Mouse (Mus musculus) neural tube, embryonic 12.5 days (tissue): ENCODE measurements around the gene Slc4a1. TPM values are rescaled to one million over a fixed set of nuclear protein-coding genes. Genes with fewer than 3 reads are reported as not detected.

Experiments used
- microRNA-seq: library from miRNA; unstranded; fragments of <30 nt; microRNA quantifications from one replicate; pipeline ENCODE4, GENCODE M21; 2017
- polyA plus RNA-seq: library from polyadenylated mRNA; unstranded; fragments of >200 nt; fragmentation: Nextera tagmentation; extraction: Ambion mirVana; gene quantifications from 2 replicates; pipeline ENCODE4 v1.2.1, GENCODE M21; 2016

Slc4a1 gene
- polyA plus RNA-seq, 1 experiment from 2014 or later: 23.6 TPM

Small RNA genes lying within 50 kb of the gene (microRNA-seq; reads per million reads assigned to microRNA genes)
- not detected for gene Mir6930

Other genes starting within 250 kb of the Slc4a1 start
- gene Nags, start 220.7 kb downstream of the Slc4a1 start, polyA plus RNA-seq: not detected in 2 replicates
- 35.3 and 37.3 TPM in 2 replicates for gene Tmem101, start 209.8 kb downstream of the Slc4a1 start, polyA plus RNA-seq
- gene Lsm12, start 180.9 kb downstream of the Slc4a1 start, polyA plus RNA-seq: 87.0 and 112 TPM in 2 replicates
- gene G6pc3, start 176.6 kb downstream of the Slc4a1 start, polyA plus RNA-seq: 29.6 and 30.8 TPM in 2 replicates
- gene Hdac5, start 136.0 kb downstream of the Slc4a1 start, polyA plus RNA-seq: 104 and 106 TPM in 2 replicates
- gene BC030867, start 117.3 kb downstream of the Slc4a1 start, polyA plus RNA-seq: 10.0 and 11.6 TPM in 2 replicates
- not detected in 2 replicates for gene Asb16, start 97.5 kb downstream of the Slc4a1 start, polyA plus RNA-seq
- 71.3 and 75.6 TPM in 2 replicates for gene Tmub2, start 81.3 kb downstream of the Slc4a1 start, polyA plus RNA-seq
- gene Atxn7l3, start 69.6 kb downstream of the Slc4a1 start, polyA plus RNA-seq: 27.5 and 27.6 TPM in 2 replicates
- 98.7 and 101 TPM in 2 replicates for gene Ubtf, start 46.5 kb downstream of the Slc4a1 start, polyA plus RNA-seq
- 152 and 171 TPM in 2 replicates for gene Rundc3a, start 27.2 kb upstream of the Slc4a1 start, polyA plus RNA-seq
- gene Slc25a39, start 41.7 kb upstream of the Slc4a1 start, polyA plus RNA-seq: 148 and 162 TPM in 2 replicates
- 75.2 and 86.1 TPM in 2 replicates for gene Grn, start 64.1 kb upstream of the Slc4a1 start, polyA plus RNA-seq
- 23.3 and 23.7 TPM in 2 replicates for gene Fam171a2, start 81.5 kb upstream of the Slc4a1 start, polyA plus RNA-seq
- gene Itga2b, start 103.9 kb upstream of the Slc4a1 start, polyA plus RNA-seq: 7.0 and 7.6 TPM in 2 replicates
- 69.0 and 71.0 TPM in 2 replicates for gene Gpatch8, start 190.2 kb upstream of the Slc4a1 start, polyA plus RNA-seq
- gene Gm11627, start 213.3 kb upstream of the Slc4a1 start, polyA plus RNA-seq: 5.7 and 7.3 TPM in 2 replicates
- gene Fzd2, start 238.2 kb upstream of the Slc4a1 start, polyA plus RNA-seq: 38.2 and 44.0 TPM in 2 replicates